Mouse (Mus musculus) CH12.LX (cell line): ENCODE measurements around the gene Zfp787. TPM values are rescaled to one million over a fixed set of nuclear protein-coding genes. Genes with fewer than 3 reads are reported as not detected.

Source experiments
- DNase-seq: peaks from one replicate; pipeline ENCODE4 v3.0.0-alpha.2; 2013; ENCODE audit errors: extremely low read depth
- H3K27ac ChIP-seq: 2 replicates; pipeline ENCODE4 v1.5.1; 2012; ENCODE audit warnings: low read depth, mild to moderate bottlenecking, control low read depth, moderate library complexity; ENCODE audit not compliant: insufficient read depth
- H3K27me3 ChIP-seq: replicated peaks from 2 replicates; pipeline ENCODE3; 2012; ENCODE audit warnings: inconsistent platforms
- H3K36me3 ChIP-seq, 2 experiments: replicated peaks in 1 of 2; 2 replicates each; pipeline versions ENCODE3 to v1.6.1; 2012; ENCODE audit warnings: inconsistent platforms in 1 of 2, low read length in 1 of 2, mild to moderate bottlenecking in 1 of 2, mixed read lengths in 1 of 2, moderate library complexity in 1 of 2; ENCODE audit not compliant: control insufficient read depth in 1 of 2, insufficient read depth in 1 of 2
- H3K4me1 ChIP-seq, 2 experiments: 2 replicates each; pipeline ENCODE4 v1.6.1; 2012; ENCODE audit warnings: inconsistent platforms in 1 of 2, moderate library complexity in 1 of 2; ENCODE audit not compliant: insufficient read depth in 2 of 2, control insufficient read depth in 1 of 2
- H3K4me2 ChIP-seq: 2 replicates; pipeline ENCODE4 v1.6.1; 2012; ENCODE audit warnings: low read depth, mild to moderate bottlenecking, control low read depth; ENCODE audit not compliant: poor library complexity, insufficient read depth, severe bottlenecking
- H3K4me3 ChIP-seq, 3 experiments: fragments of 150-350 bp in 1 of 3; sonication (generic) in 1 of 3; replicated peaks in 1 of 3; 2 replicates each; pipeline versions ENCODE3 to v1.5.1; 2011 to 2012; ENCODE audit warnings: low read depth in 2 of 3, low read length in 2 of 3, mild to moderate bottlenecking in 2 of 3, moderate library complexity in 2 of 3, control low read depth in 1 of 3, improper control_type of control experiment in 1 of 3, inconsistent platforms in 1 of 3, mixed read lengths in 1 of 3; ENCODE audit not compliant: poor library complexity in 1 of 3
- H3K79me2 ChIP-seq: replicated peaks from 2 replicates; pipeline ENCODE4 v1.6.1; 2012; ENCODE audit warnings: mild to moderate bottlenecking, moderate library complexity; ENCODE audit not compliant: control insufficient read depth, poor library complexity, insufficient read depth, severe bottlenecking; ENCODE audit errors: extremely low read depth
- H3K9ac ChIP-seq: 2 replicates; pipeline ENCODE4 v1.6.1; 2012; ENCODE audit warnings: low read depth, mild to moderate bottlenecking, control low read depth, moderate library complexity; ENCODE audit not compliant: insufficient read depth
- H3K9me3 ChIP-seq: replicated peaks from 2 replicates; pipeline ENCODE3; 2012; ENCODE audit warnings: low read length, inconsistent platforms, mixed read lengths
- CHD1 ChIP-seq: IDR thresholded peaks from 2 replicates; pipeline ENCODE4 v1.6.1; 2012; ENCODE audit warnings: low read depth, low read length, improper control_type of control experiment, inconsistent platforms
- CHD2 ChIP-seq: IDR thresholded peaks from 2 replicates; pipeline ENCODE4 v1.6.1; 2011; ENCODE audit warnings: low read length, improper control_type of control experiment
- CTCF ChIP-seq, 2 experiments: IDR thresholded peaks in 1 of 2; conservative IDR thresholded peaks in 1 of 2; 2 replicates each; pipeline ENCODE4 v1.5.1; 2011 to 2012; ENCODE audit warnings: low read depth in 2 of 2, low read length in 2 of 2, improper control_type of control experiment in 1 of 2, inconsistent platforms in 1 of 2, mild to moderate bottlenecking in 1 of 2, moderate library complexity in 1 of 2
- E2F4 ChIP-seq: IDR thresholded peaks from 2 replicates; pipeline ENCODE4 v1.6.1; 2011; ENCODE audit warnings: low read depth, low read length, improper control_type of control experiment; ENCODE audit not compliant: insufficient replicate concordance
- ELF1 ChIP-seq: IDR thresholded peaks from 2 replicates; pipeline ENCODE4 v1.6.1; 2014; ENCODE audit warnings: low read depth, mild to moderate bottlenecking, inconsistent platforms, low read length, improper control_type of control experiment
- ETS1 ChIP-seq: conservative IDR thresholded peaks from 2 replicates; pipeline ENCODE4 v1.6.1; 2012; ENCODE audit warnings: low read depth, mild to moderate bottlenecking, inconsistent platforms, low read length, improper control_type of control experiment, moderate library complexity
- GABPA ChIP-seq: IDR thresholded peaks from 2 replicates; pipeline ENCODE4 v1.6.1; 2012; ENCODE audit warnings: low read depth, low read length, improper control_type of control experiment, inconsistent platforms; ENCODE audit not compliant: insufficient replicate concordance
- HCFC1 ChIP-seq: IDR thresholded peaks from 2 replicates; pipeline ENCODE4 v1.6.1; 2012; ENCODE audit warnings: low read depth, mild to moderate bottlenecking, inconsistent platforms, low read length, improper control_type of control experiment
- IRF4 ChIP-seq: IDR thresholded peaks from 2 replicates; pipeline ENCODE4 v1.6.1; 2014; ENCODE audit warnings: low read depth, mild to moderate bottlenecking, inconsistent platforms, low read length, improper control_type of control experiment
- JUN ChIP-seq: IDR thresholded peaks from 2 replicates; pipeline ENCODE4 v1.6.1; 2011; ENCODE audit warnings: low read depth, mild to moderate bottlenecking, low read length, improper control_type of control experiment, moderate library complexity; ENCODE audit not compliant: insufficient read depth
- JUND ChIP-seq: conservative IDR thresholded peaks from 2 replicates; pipeline ENCODE4 v1.6.1; 2011; ENCODE audit warnings: low read depth, low read length, improper control_type of control experiment
- KAT2A ChIP-seq: IDR thresholded peaks from 2 replicates; pipeline ENCODE4 v1.6.1; 2012; ENCODE audit warnings: low read length, improper control_type of control experiment, inconsistent platforms; ENCODE audit not compliant: insufficient replicate concordance
- MAZ ChIP-seq: IDR thresholded peaks from 2 replicates; pipeline ENCODE4 v1.6.1; 2012; ENCODE audit warnings: low read depth, mild to moderate bottlenecking, inconsistent platforms, low read length, improper control_type of control experiment, moderate library complexity
- MXI1 ChIP-seq: IDR thresholded peaks from 2 replicates; pipeline ENCODE4 v1.6.1; 2011; ENCODE audit warnings: mild to moderate bottlenecking, low read depth, low read length, improper control_type of control experiment
- NELFE ChIP-seq: IDR thresholded peaks from 2 replicates; pipeline ENCODE4 v1.6.1; 2011; ENCODE audit warnings: low read depth, low read length, improper control_type of control experiment
- NRF1 ChIP-seq: IDR thresholded peaks from 2 replicates; pipeline ENCODE4 v1.6.1; 2014; ENCODE audit warnings: low read depth, mild to moderate bottlenecking, inconsistent platforms, low read length, improper control_type of control experiment, moderate library complexity
- PAX5 ChIP-seq: IDR thresholded peaks from 2 replicates; pipeline ENCODE4 v1.6.1; 2012; ENCODE audit warnings: low read length, inconsistent platforms, mixed read lengths
- POLR2A ChIP-seq: IDR thresholded peaks from 2 replicates; pipeline ENCODE4 v1.6.1; 2011; ENCODE audit warnings: low read depth, mild to moderate bottlenecking, improper control_type of control experiment, low read length
- POLR2AphosphoS2 ChIP-seq: IDR thresholded peaks from 2 replicates; pipeline ENCODE4 v1.6.1; 2011; ENCODE audit warnings: low read depth, low read length, improper control_type of control experiment
- RAD21 ChIP-seq: IDR thresholded peaks from 2 replicates; pipeline ENCODE4 v1.6.1; 2011; ENCODE audit warnings: low read depth, mild to moderate bottlenecking, low read length, improper control_type of control experiment, moderate library complexity
- SMC3 ChIP-seq: IDR thresholded peaks from 2 replicates; pipeline ENCODE4 v1.6.1; 2011; ENCODE audit warnings: low read depth, low read length, improper control_type of control experiment
- TCF12 ChIP-seq: IDR thresholded peaks from 2 replicates; pipeline ENCODE4 v1.6.1; 2014; ENCODE audit warnings: low read depth, mild to moderate bottlenecking, inconsistent platforms, low read length, improper control_type of control experiment
- UBTF ChIP-seq: IDR thresholded peaks from 2 replicates; pipeline ENCODE4 v1.6.1; 2012; ENCODE audit warnings: low read depth, mild to moderate bottlenecking, inconsistent platforms, low read length, improper control_type of control experiment, moderate library complexity
- USF1 ChIP-seq: IDR thresholded peaks from 2 replicates; pipeline ENCODE4 v1.6.1; 2014; ENCODE audit warnings: low read depth, mild to moderate bottlenecking, inconsistent platforms, low read length, improper control_type of control experiment
- USF2 ChIP-seq: conservative IDR thresholded peaks from 2 replicates; pipeline ENCODE4 v1.6.1; 2011; ENCODE audit warnings: low read depth, low read length, improper control_type of control experiment
- ZC3H11A ChIP-seq: IDR thresholded peaks from 2 replicates; pipeline ENCODE4 v1.6.1; 2012; ENCODE audit warnings: low read depth, mild to moderate bottlenecking, inconsistent platforms, low read length, improper control_type of control experiment
- ZMIZ1 ChIP-seq: IDR thresholded peaks from 2 replicates; pipeline ENCODE4 v1.6.1; 2012; ENCODE audit warnings: low read depth, mild to moderate bottlenecking, inconsistent platforms, low read length, improper control_type of control experiment
- dilution Hi-C: fragments of 300-500 bp; cut with MboI; formaldehyde crosslinking; loops from 2 replicates; pipeline ENCODE4 v1.14.3; 2020; ENCODE audit warnings: low sequenced_read_pairs; ENCODE audit not compliant: extremely low pct_unique_long_range_greater_than_20kb, extremely low pct_ligation_motif_present
- in situ Hi-C: fragments of 300-500 bp; cut with MboI; formaldehyde crosslinking; loops from 3 replicates; pipeline ENCODE4 v1.14.3; 2019; ENCODE audit warnings: low sequenced_read_pairs, low pct_ligation_motif_present, low pct_unique_long_range_greater_than_20kb, mixed read lengths
- polyA plus RNA-seq: library from polyadenylated mRNA; unstranded; fragments of >175 nt; gene quantifications from 2 replicates; pipeline ENCODE4 v1.2.1, GENCODE M21; 2012; ENCODE audit warnings: low read depth; ENCODE audit not compliant: insufficient read length
- total RNA-seq, 2 experiments: library from RNA; depleted of rRNA; stranded (reverse); fragments of 300-350 nt in 1 of 2; fragments of >200 nt in 1 of 2; gene quantifications; 2 replicates each; pipeline ENCODE4 v1.2.3; 2012 to 2014

Zfp787 gene
- total RNA-seq (2012; rRNA removed) (24.8 and 28.3 TPM in 2 replicates), total RNA-seq (2014; rRNA removed) (17.5 and 22.1 TPM in 2 replicates), polyA plus RNA-seq (19.0 and 19.3 TPM in 2 replicates)

DNA sequence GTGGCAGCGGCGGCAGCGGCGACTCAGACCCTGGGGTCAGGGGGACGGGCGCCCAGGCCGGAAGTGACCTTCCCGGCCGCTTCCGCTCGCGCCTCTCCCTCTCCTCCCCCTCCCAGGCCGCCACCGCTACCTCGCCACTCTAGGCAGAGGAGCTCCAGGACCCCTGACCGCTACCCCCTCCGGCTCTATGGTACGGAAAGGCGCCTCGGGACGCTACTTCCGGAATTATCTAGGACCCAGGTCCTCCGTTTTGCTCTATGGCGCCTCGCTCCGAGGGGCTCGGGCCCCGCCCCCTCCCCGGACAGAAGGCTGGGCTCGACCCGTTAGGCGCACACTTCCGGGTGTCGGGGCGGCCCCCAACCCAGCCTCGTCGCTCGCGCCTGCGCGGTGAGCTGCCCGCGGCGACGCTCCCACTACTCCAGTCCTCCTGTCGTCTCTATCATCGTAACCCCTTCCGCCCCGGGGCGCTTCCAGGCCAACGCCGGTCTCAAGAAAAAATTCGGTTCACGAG lies at the start of gene Zfp787:
Zfp787 (minus strand) TSS at position 97 of the 511 bp plus-strand sequence.
- Histone ChIP-seq H3K79me2 (peaks cover 40% of the 10 kb centered on the region), H3K4me3 (peak within 1 kb of the TSS; percentile 70 to 94 (median 91)), H3K27ac (peak within 1 kb of the TSS; percentile 67), H3K4me2 (peak within 1 kb of the TSS; percentile 95), H3K36me3 (peaks cover 0 to 12% of the 10 kb centered on the region in 2 experiments), H3K9ac (peak within 1 kb of the TSS; percentile 97), H3K4me1 (peaks cover 17 to 51% of the 10 kb centered on the region in 2 experiments), H3K27me3 (no peaks in the 10 kb centered on the region), H3K9me3 (no peaks in the 10 kb centered on the region)
- DNase-seq: peak; percentile 96
- in situ Hi-C loops: no loop called here
- dilution Hi-C loops: no loop called here
- TF ChIP-seq NELFE (peak; percentile 67; the same call in 1 of the 2 replicates), CHD1 (no peak), ZMIZ1 (peak; percentile 70; the same call in 1 of the 2 replicates), CHD2 (peak; percentile 49; the same call in 1 of the 2 replicates), MAZ (peak; percentile 94), IRF4 (0 out of 2 replicates have a peak, but pooled peaks have one; percentile 24), USF1 (no peak), TCF12 (peak; percentile 27; the same call in 1 of the 2 replicates), ZC3H11A (no peak), MXI1 (no peak), GABPA (peak; percentile 28; the same call in 1 of the 2 replicates), NRF1 (peak; percentile 97), KAT2A (0 out of 2 replicates have a peak, but pooled peaks have one; percentile 57), UBTF (no peak), ELF1 (peak; percentile 99), POLR2A (peak; percentile 72), POLR2AphosphoS2 (0 out of 2 replicates have a peak, but pooled peaks have one; percentile 43), ETS1 (no peak), HCFC1 (peak; percentile 87)

DNA sequence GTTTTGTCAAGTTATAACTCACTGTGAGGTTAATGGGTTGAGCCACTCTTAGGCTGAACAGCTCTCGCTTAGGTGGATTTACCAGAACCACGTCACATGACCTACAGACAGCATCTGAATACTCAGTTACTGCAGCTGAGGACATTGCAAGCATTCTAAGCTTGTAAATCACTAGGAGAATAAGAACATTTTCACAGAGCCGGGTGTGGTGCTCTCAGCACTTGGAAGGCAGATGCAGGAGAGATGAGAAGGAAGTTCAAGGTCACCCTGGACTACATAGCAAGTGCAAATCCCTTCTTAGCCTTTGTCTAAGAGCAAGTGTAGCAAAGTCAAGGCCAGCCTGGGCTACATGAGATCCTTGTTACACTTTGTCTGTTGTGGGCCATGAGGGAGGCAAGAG lies 48.4 kb upstream of the Zfp787 start:
- Histone ChIP-seq H3K4me2 (no peak overlapping the region), H3K27me3 (peaks cover 55% of the 10 kb centered on the region), H3K9ac (no peak overlapping the region), H3K4me1 (no peaks in the 10 kb centered on the region), H3K4me3 (no peak overlapping the region), H3K27ac (no peak overlapping the region)
- no peak for DNase-seq
- TF ChIP-seq ETS1: no peak
- TF ChIP-seq PAX5: no peak
- no peak for TF ChIP-seq E2F4
- no peak for TF ChIP-seq UBTF
- TF ChIP-seq SMC3: no peak
- TF ChIP-seq CTCF (conservative IDR thresholded peaks at IDR 0.05 in 1 of 2, IDR thresholded peaks at IDR 0.05 in 1 of 2; ENCODE audit: low read depth in 2 of 2, low read length in 2 of 2): no peak
- TF ChIP-seq RAD21: no peak
- TF ChIP-seq USF2: no peak
- no peak for TF ChIP-seq USF1
- no peak for TF ChIP-seq JUN
- no peak for TF ChIP-seq POLR2A
- TF ChIP-seq HCFC1: no peak
- no peak for TF ChIP-seq JUND
- no peak for TF ChIP-seq IRF4
- TF ChIP-seq KAT2A: no peak
- TF ChIP-seq, all 38 proteins: peak for 0
- no peaks in the 10 kb centered on the region for H3K79me2 ChIP-seq
- dilution Hi-C loops: no loop called here
- no peaks in the 10 kb centered on the region for H3K36me3 ChIP-seq
- H3K9me3 ChIP-seq: no peaks in the 10 kb centered on the region
- in situ Hi-C loops: no loop called here
